Mouse (Mus musculus): Measurements from ENCODE around the gene 4933414I15Rik. TPM values are rescaled to one million over a fixed set of nuclear protein-coding genes. Genes with fewer than 3 reads are reported as not detected.
A peak's percentile ranks its signal among the peaks of the same experiment; 100 is the strongest.

Gene 4933414I15Rik
- polyA plus RNA-seq (2015; fragmentation: Nextera tagmentation; extraction: Ambion mirVana) = not detected in 2 replicates

DNA sequence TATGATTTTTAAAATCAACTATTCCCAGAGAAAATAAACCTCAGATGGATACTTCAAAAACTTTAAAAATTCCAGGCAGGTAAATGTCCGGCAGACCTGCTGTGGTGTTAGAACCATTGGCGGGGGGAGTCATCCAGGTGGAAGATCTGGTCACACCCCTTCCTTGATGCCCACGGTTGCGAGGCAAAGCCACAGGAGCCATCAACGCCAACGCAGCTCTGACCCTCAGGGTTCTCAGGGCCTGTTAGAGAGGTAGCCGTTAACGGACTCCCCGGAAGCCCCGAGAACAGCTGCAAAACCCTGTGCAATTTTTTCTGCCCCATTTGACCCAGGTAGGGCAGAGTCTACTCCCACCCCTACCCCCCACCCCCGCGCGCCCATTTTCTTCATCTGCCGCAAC is at the start of gene 4933414I15Rik:
TSS of gene 4933414I15Rik (minus strand) at position 260 of the 400 bp plus-strand sequence.
- no peak within 1 kb of the TSS for H3K27ac ChIP-seq
- no peaks in the 10 kb centered on the region for H3K36me3 ChIP-seq
- H3K27me3 ChIP-seq = no peaks in the 10 kb centered on the region
- ATAC-seq (ENCODE audit: borderline replicate concordance, extremely low read depth, low FRiP score, low TSS enrichment) = no peak
- no peak within 1 kb of the TSS for H3K4me3 ChIP-seq
- WGBS = 71% methylated on average over 14 of the region's 14 CpGs
- H3K9me3 ChIP-seq = no peaks in the 10 kb centered on the region
- no peak within 1 kb of the TSS for H3K9ac ChIP-seq
- no peak within 1 kb of the TSS for H3K4me2 ChIP-seq
- H3K4me1 ChIP-seq = no peaks in the 10 kb centered on the region

DNA sequence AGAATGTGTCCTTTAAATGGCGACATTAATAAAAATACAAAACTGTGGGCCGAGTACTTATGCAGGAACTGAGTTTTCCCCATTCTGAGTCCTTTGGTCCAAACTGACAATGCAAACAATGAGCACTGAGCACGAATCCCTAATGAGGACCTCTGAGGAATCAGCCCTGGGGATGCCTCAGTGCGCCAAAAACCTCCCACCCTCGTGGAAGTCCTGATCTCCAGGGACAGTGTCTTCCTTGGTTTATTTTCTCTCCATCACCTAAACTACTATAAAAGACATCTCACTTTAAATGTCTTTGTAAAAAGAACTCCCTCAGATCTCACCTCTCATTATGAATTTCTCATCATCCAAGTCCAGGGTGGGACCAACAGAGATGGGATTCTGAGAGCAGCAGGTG is 38.1 kb upstream of the 4933414I15Rik start, which contains the start of gene Olfr1377:
TSS of gene Olfr1377 (plus strand) at position 301 of the 400 bp plus-strand sequence.
- Histone ChIP-seq H3K9me3 (no peaks in the 10 kb centered on the region), H3K27me3 (no peaks in the 10 kb centered on the region), H3K9ac (no peak within 1 kb of the TSS), H3K4me3 (no peak within 1 kb of the TSS), H3K4me2 (no peak within 1 kb of the TSS), H3K27ac (no peak within 1 kb of the TSS), H3K36me3 (no peaks in the 10 kb centered on the region), H3K4me1 (no peaks in the 10 kb centered on the region)
- WGBS = 56% methylated on average over 5 of the region's 5 CpGs
- ATAC-seq (ENCODE audit: borderline replicate concordance, extremely low read depth, low FRiP score, low TSS enrichment) = no peak

DNA sequence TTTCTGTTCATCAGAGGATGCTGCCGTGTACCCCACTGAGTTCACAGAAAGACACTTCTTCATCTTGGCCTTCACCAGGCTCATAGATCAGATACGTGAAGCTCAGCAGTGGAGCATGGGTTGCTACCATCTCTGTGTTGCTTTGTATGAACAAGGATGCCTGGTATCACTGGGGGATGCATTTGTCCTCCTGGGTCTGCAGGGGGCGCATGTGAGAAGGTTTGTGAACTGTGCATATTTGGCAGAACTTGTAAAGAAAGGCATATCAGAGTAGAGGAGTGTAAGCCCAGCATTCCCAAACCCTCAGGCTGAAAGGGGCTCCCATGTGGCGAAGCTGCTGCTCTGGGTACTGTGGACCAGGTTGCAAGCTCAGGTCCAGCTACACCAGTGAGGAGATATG is 33.7 kb upstream of the 4933414I15Rik start:
- Histone ChIP-seq H3K9me3 (no peaks in the 10 kb centered on the region), H3K4me3 (no peak overlapping the region), H3K36me3 (no peaks in the 10 kb centered on the region), H3K27ac (no peak overlapping the region), H3K4me1 (no peaks in the 10 kb centered on the region), H3K9ac (no peak overlapping the region), H3K27me3 (no peaks in the 10 kb centered on the region), H3K4me2 (no peak overlapping the region)
- no peak for ATAC-seq (ENCODE audit: borderline replicate concordance, extremely low read depth, low FRiP score, low TSS enrichment)
- WGBS = 61% methylated on average over 4 of the region's 4 CpGs

- no peak within 1 kb of the TSS for H3K4me2 ChIP-seq
- H3K9ac ChIP-seq = no peak within 1 kb of the TSS
- H3K36me3 ChIP-seq = no peaks in the 10 kb centered on the region
- no peaks in the 10 kb centered on the region for H3K4me1 ChIP-seq
- no peak within 1 kb of the TSS for H3K4me3 ChIP-seq
- H3K27ac ChIP-seq = no peak within 1 kb of the TSS
- ATAC-seq (ENCODE audit: borderline replicate concordance, extremely low read depth, low FRiP score, low TSS enrichment) = no peak
- WGBS = 85% methylated on average over 11 of the region's 11 CpGs
- 0 out of 2 replicates have a peak, but pooled peaks cover 2% of the 10 kb centered on the region for H3K27me3 ChIP-seq
- H3K9me3 ChIP-seq = no peaks in the 10 kb centered on the region
These were observed 22.7 kb upstream of the 4933414I15Rik start, which contains the start of gene Olfr1378 for GRCm38 (mm10) chr11:50966230-50966629. Gene Olfr1378, plus strand, starts transcription at chr11:50966530.

GRCm38 (mm10) chr11:50964886-50965285 is 21.3 kb upstream of the 4933414I15Rik start:
- H3K36me3 ChIP-seq = no peaks in the 10 kb centered on the region
- H3K4me3 ChIP-seq = no peak overlapping the region
- H3K9me3 ChIP-seq = no peaks in the 10 kb centered on the region
- 71% methylated on average over 2 of the region's 2 CpGs for WGBS
- ATAC-seq (ENCODE audit: borderline replicate concordance, extremely low read depth, low FRiP score, low TSS enrichment) = no peak
- H3K4me2 ChIP-seq = no peak overlapping the region
- 0 out of 2 replicates have a peak, but pooled peaks cover 2% of the 10 kb centered on the region for H3K27me3 ChIP-seq
- H3K27ac ChIP-seq = no peak overlapping the region
- no peak overlapping the region for H3K9ac ChIP-seq
- H3K4me1 ChIP-seq = no peaks in the 10 kb centered on the region

- Histone ChIP-seq H3K4me2 (0 out of 2 replicates have a peak within 1 kb of the TSS, but pooled peaks have one; percentile 20), H3K4me3 (no peak within 1 kb of the TSS), H3K9me3 (no peaks in the 10 kb centered on the region), H3K36me3 (no peaks in the 10 kb centered on the region), H3K4me1 (no peaks in the 10 kb centered on the region), H3K27me3 (no peaks in the 10 kb centered on the region), H3K27ac (no peak within 1 kb of the TSS), H3K9ac (no peak within 1 kb of the TSS)
- no peak for ATAC-seq (ENCODE audit: borderline replicate concordance, extremely low read depth, low FRiP score, low TSS enrichment)
- 56% methylated on average over 6 of the region's 6 CpGs for WGBS
These were observed 10.1 kb upstream of the 4933414I15Rik start, which contains the start of gene Prop1 for GRCm38 (mm10) chr11:50953665-50954064. Gene Prop1, minus strand, starts transcription at chr11:50953765.

- Histone ChIP-seq H3K4me2 (0 out of 2 replicates have a peak overlapping the region, but pooled peaks have one; percentile 20), H3K27me3 (no peaks in the 10 kb centered on the region), H3K27ac (no peak overlapping the region), H3K36me3 (no peaks in the 10 kb centered on the region), H3K9me3 (no peaks in the 10 kb centered on the region), H3K4me1 (no peaks in the 10 kb centered on the region), H3K9ac (no peak overlapping the region), H3K4me3 (no peak overlapping the region)
- 41% methylated on average over 14 of the region's 14 CpGs for WGBS
- peak; percentile 35; the same call in 1 of the 2 replicates for ATAC-seq (ENCODE audit: borderline replicate concordance, extremely low read depth, low FRiP score, low TSS enrichment)
These were observed 8.7 kb upstream of the 4933414I15Rik start for GRCm38 (mm10) chr11:50952290-50952689.

DNA sequence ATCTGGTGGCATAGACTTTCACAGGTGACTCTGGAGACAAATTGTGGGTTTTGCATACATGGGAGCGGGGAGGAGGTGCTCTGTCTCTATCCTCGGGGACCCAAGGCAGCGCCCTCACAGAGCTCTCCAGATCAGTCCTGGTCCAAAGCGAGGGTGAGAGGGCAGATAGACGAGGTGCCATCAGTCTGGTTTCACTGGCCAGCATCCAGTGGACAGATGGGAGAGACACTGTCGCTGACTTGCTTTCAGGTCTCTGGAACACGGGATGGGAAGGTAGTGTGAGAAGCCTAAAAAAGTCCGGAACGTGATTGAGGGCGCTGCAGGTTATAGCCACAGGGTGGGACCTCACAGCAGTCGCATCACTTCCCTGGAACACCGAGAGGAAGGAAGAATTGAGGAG is 1.2 kb downstream of the 4933414I15Rik start:
- Histone ChIP-seq H3K27me3 (no peaks in the 10 kb centered on the region), H3K4me1 (no peaks in the 10 kb centered on the region), H3K9me3 (no peaks in the 10 kb centered on the region), H3K36me3 (no peaks in the 10 kb centered on the region), H3K4me2 (no peak overlapping the region), H3K27ac (no peak overlapping the region), H3K9ac (no peak overlapping the region), H3K4me3 (no peak overlapping the region)
- ATAC-seq (ENCODE audit: borderline replicate concordance, extremely low read depth, low FRiP score, low TSS enrichment) = no peak
- WGBS = 64% methylated on average over 12 of the region's 12 CpGs

DNA sequence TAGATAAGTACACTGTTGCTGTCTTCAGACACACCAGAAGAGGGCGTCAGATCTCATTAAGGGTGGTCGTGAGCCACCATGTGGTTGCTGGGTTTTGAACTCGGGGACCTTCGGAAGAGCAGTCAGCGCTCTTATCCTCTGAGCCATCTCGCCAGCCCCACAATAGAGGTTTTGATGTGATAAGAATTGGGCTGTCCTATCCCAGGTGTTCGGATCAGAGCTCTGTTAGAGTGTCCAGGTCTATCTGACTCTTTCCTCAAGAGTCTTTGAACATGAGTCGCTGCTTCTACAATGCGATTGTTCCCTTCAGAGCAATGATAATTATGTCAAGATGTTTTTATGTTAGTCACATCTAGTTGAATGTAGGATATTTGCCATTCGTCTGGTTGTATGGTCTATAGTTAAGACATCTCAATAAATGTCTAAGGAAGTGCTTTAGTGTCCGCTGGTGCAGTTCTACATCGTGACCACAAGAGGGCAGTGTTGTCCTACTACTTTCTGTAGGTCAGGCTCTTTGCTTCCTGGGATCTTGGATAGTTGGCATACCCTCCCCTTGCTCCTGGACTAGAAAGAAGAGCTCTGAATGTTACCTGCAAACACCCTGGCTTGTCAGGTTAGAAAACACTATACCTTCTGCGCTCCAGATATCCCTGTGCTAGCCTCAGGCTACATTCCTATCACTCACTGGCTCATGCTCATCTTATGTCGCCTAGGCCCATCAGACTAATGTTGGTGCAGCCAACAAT is 3.8 kb downstream of the 4933414I15Rik start:
- no peak overlapping the region for H3K4me2 ChIP-seq
- H3K27ac ChIP-seq = no peak overlapping the region
- H3K36me3 ChIP-seq = no peaks in the 10 kb centered on the region
- no peaks in the 10 kb centered on the region for H3K4me1 ChIP-seq
- 31% methylated on average over 14 of the region's 14 CpGs for WGBS
- no peaks in the 10 kb centered on the region for H3K27me3 ChIP-seq
- no peak overlapping the region for H3K4me3 ChIP-seq
- H3K9ac ChIP-seq = no peak overlapping the region
- no peaks in the 10 kb centered on the region for H3K9me3 ChIP-seq
- ATAC-seq (ENCODE audit: borderline replicate concordance, extremely low read depth, low FRiP score, low TSS enrichment) = no peak

DNA sequence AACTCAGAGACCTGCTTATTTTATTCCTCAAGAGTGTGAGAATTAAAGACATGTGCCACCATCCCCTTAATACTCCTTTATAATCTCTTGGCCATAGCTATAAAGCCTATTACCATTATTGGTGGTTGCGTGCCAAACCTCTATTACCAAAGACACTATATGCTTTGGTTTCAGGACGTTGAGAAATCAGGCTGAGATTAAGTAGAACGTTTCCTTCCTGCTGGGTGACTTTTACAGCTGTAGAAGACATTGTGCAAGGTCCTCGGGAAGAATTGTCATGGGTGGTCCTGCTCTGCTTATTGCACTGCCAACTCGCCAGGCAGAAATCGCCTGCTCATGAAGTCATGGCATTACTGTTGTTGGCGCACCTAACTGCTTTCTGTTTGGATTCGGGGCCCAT is 5.1 kb downstream of the 4933414I15Rik start:
- H3K4me3 ChIP-seq = no peak overlapping the region
- no peak for ATAC-seq (ENCODE audit: borderline replicate concordance, extremely low read depth, low FRiP score, low TSS enrichment)
- no peak overlapping the region for H3K9ac ChIP-seq
- no peak overlapping the region for H3K27ac ChIP-seq
- no peak overlapping the region for H3K4me2 ChIP-seq
- H3K27me3 ChIP-seq = no peaks in the 10 kb centered on the region
- WGBS = 72% methylated on average over 8 of the region's 8 CpGs
- no peaks in the 10 kb centered on the region for H3K4me1 ChIP-seq
- H3K9me3 ChIP-seq = no peaks in the 10 kb centered on the region
- H3K36me3 ChIP-seq = no peaks in the 10 kb centered on the region

DNA sequence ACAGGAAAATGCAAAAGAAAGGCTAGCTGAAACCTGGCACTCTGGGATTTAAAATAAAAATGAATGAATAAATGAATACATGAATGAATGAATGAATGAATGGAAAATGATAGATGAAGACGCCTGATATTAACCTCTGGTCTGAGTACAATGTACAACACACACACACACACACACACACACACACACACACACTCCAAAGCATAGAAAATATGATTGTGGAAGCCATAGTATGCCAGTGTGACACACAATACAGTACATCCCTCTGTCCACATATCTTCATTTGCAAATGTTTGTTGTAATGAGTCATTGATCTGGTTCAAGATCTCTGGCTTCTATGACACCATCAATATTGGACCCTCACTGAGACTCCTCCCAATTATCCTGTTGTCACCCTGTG is 11.5 kb downstream of the 4933414I15Rik start:
- Histone ChIP-seq H3K9me3 (no peaks in the 10 kb centered on the region), H3K9ac (no peak overlapping the region), H3K27me3 (peaks cover 4% of the 10 kb centered on the region; the same call in 1 of the 2 replicates), H3K27ac (no peak overlapping the region), H3K4me1 (peaks cover 10% of the 10 kb centered on the region), H3K4me2 (peak overlapping the region; percentile 94), H3K36me3 (no peaks in the 10 kb centered on the region), H3K4me3 (peak overlapping the region; percentile 79; the same call in 1 of the 2 replicates)
- WGBS = 87% methylated on average over 1 of the region's 1 CpGs
- no peak; the same call in 1 of the 2 replicates for ATAC-seq (ENCODE audit: borderline replicate concordance, extremely low read depth, low FRiP score, low TSS enrichment)

DNA sequence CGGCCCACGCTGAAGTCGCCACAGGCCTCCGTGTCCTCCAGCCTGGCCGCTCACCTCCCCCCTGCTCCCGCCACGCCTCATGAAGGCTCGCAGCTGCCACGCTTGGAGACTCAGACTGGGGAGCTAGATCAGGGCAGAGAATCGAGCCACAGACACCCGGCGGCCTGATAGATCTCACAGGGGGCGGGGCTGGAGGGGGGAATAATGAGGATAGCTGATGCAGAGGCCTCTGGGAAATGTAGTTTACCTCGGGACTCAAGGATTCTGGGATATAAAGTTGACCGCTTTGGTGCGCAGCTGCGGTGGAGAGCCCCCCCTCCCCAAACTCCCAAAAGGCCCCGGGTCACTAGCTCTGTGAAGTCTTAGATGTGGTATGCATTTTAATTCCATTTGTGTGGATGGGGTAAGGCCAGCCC is 12.1 kb downstream of the 4933414I15Rik start, which contains the start of gene Zfp354b:
TSS of gene Zfp354b (minus strand) at position 183 of the 416 bp plus-strand sequence.
- H3K27me3 ChIP-seq = peaks cover 4% of the 10 kb centered on the region; the same call in 1 of the 2 replicates
- under 1% methylated on average over 18 of the region's 18 CpGs for WGBS
- peak; percentile 93 for ATAC-seq (ENCODE audit: borderline replicate concordance, extremely low read depth, low FRiP score, low TSS enrichment)
- peaks cover 10% of the 10 kb centered on the region for H3K4me1 ChIP-seq
- H3K9me3 ChIP-seq = no peaks in the 10 kb centered on the region
- peak within 1 kb of the TSS; percentile 79 for H3K4me3 ChIP-seq
- no peaks in the 10 kb centered on the region for H3K36me3 ChIP-seq
- peak within 1 kb of the TSS; percentile 94 for H3K4me2 ChIP-seq
- H3K27ac ChIP-seq = peak within 1 kb of the TSS; percentile 56; the same call in 1 of the 2 replicates
- H3K9ac ChIP-seq = peak within 1 kb of the TSS; percentile 72

All from lung, embryonic 15.5 days (tissue).